ENCODE assay signal across 8 mouse cellular contexts in genomic region chr9:44396684-44397411, GRCm38 (mm10). TPM values are rescaled to one million over a fixed set of nuclear protein-coding genes. Genes with fewer than 3 reads are reported as not detected.
A peak's percentile ranks its signal among the peaks of the same experiment; 100 is the strongest.
DNase-seq lines count a peak whose midpoint lies in the region; ATAC-seq and TF ChIP-seq lines count a peak whose summit lies in the region.

TSS of gene Slc37a4 (plus strand) at chr9:44396852.

- no peak for TF ChIP-seq CTCF in bone marrow, adult 2 months (IDR thresholded peaks at IDR 0.05; ENCODE audit: control insufficient read depth, insufficient read depth, low read length)
- TF ChIP-seq CTCF in midbrain, postnatal 0 days (IDR thresholded peaks at IDR 0.05) = peak; percentile 37

- H3K4me1 ChIP-seq in bone marrow, adult 2 months (ENCODE audit: control insufficient read depth, insufficient read depth, low read length) = no peaks in the 10 kb centered on the region; the same call in 1 of the 2 replicates
- H3K4me1 ChIP-seq in embryonic facial prominence, embryonic 15.5 days = peaks cover 20% of the 10 kb centered on the region
- H3K4me1 ChIP-seq in limb, embryonic 14.5 days (ENCODE audit: control insufficient read depth, insufficient read depth, low read length) = no peaks in the 10 kb centered on the region
- peaks cover 5% of the 10 kb centered on the region; the same call in 1 of the 2 replicates for H3K4me1 ChIP-seq in midbrain, postnatal 0 days (ENCODE audit: insufficient read depth, low read length)

- peak; percentile 100 for DNase-seq in 416B (ENCODE audit: low read depth)
- peak; percentile 95 for DNase-seq in heart, adult 8-10 months (ENCODE audit: low spot score)
- peak; percentile 99 for DNase-seq in kidney, adult 9 months
- DNase-seq in limb, embryonic 14.5 days (ENCODE audit: low spot score) = peak; percentile 93
- DNase-seq in midbrain, postnatal 0 days (ENCODE audit: low spot score) = peak; percentile 99
- peak; percentile 87 to 88 for DNase-seq in spleen, postnatal 14 days (ENCODE audit: low spot score in 2 of 2)

- no peaks in the 10 kb centered on the region for H3K9me3 ChIP-seq in embryonic facial prominence, embryonic 15.5 days (replicated peaks)
- no peaks in the 10 kb centered on the region for H3K9me3 ChIP-seq in limb, embryonic 14.5 days (ENCODE audit: control insufficient read depth, low read length)
- H3K9me3 ChIP-seq in midbrain, postnatal 0 days (ENCODE audit: low read length) = no peaks in the 10 kb centered on the region

- under 1% methylated on average over 43 of the region's 43 CpGs for WGBS in bone marrow, adult 2 months
- under 1% methylated on average over 43 of the region's 43 CpGs for WGBS in embryonic facial prominence, embryonic 15.5 days
- under 1% methylated on average over 32 of the region's 43 CpGs for WGBS in limb, embryonic 14.5 days
- WGBS in midbrain, postnatal 0 days = under 1% methylated on average over 43 of the region's 43 CpGs

- peak; percentile 98 for ATAC-seq in embryonic facial prominence, embryonic 15.5 days (ENCODE audit: insufficient number of reproducible peaks, low FRiP score, low TSS enrichment, low read depth)
- ATAC-seq in limb, embryonic 14.5 days (ENCODE audit: low FRiP score, low read depth) = peak; percentile 96
- peak; percentile 97 for ATAC-seq in midbrain, postnatal 0 days (ENCODE audit: low FRiP score)

- H3K9ac ChIP-seq in embryonic facial prominence, embryonic 15.5 days = peak within 1 kb of the TSS; percentile 83
- H3K9ac ChIP-seq in limb, embryonic 14.5 days (ENCODE audit: low read depth, low read length, severe bottlenecking) = peak within 1 kb of the TSS; percentile 73
- H3K9ac ChIP-seq in midbrain, postnatal 0 days (replicated peaks; ENCODE audit: low read length, poor library complexity, severe bottlenecking) = peak within 1 kb of the TSS; percentile 80

- peak; percentile 98 for TF ChIP-seq POLR2A in bone marrow, adult 2 months (IDR thresholded peaks at IDR 0.05; ENCODE audit: borderline replicate concordance, control insufficient read depth, low read depth, low read length)
- peak; percentile 62; the same call in 1 of the 2 replicates for TF ChIP-seq POLR2A in limb, embryonic 14.5 days (IDR thresholded peaks at IDR 0.05; ENCODE audit: borderline replicate concordance, extremely low read depth, insufficient read depth, insufficient read length)

- peaks cover 31% of the 10 kb centered on the region for H3K36me3 ChIP-seq in embryonic facial prominence, embryonic 15.5 days
- peaks cover 24% of the 10 kb centered on the region for H3K36me3 ChIP-seq in limb, embryonic 14.5 days (ENCODE audit: control insufficient read depth, insufficient read depth, low read length)
- peaks cover 22% of the 10 kb centered on the region for H3K36me3 ChIP-seq in midbrain, postnatal 0 days (ENCODE audit: insufficient read depth, low read length)

- H3K27ac ChIP-seq in bone marrow, adult 2 months (ENCODE audit: control insufficient read depth, insufficient read depth, low read depth, low read length, poor library complexity) = peak within 1 kb of the TSS; percentile 73
- H3K27ac ChIP-seq in embryonic facial prominence, embryonic 15.5 days (replicated peaks) = peak within 1 kb of the TSS; percentile 76
- peak within 1 kb of the TSS; percentile 52 for H3K27ac ChIP-seq in limb, embryonic 14.5 days (replicated peaks; ENCODE audit: low read depth, low read length)
- H3K27ac ChIP-seq in midbrain, postnatal 0 days (ENCODE audit: low read depth, low read length) = peak within 1 kb of the TSS; percentile 84

- H3K4me3 ChIP-seq in bone marrow, adult 2 months (replicated peaks; ENCODE audit: control insufficient read depth, low read depth, low read length) = peak within 1 kb of the TSS; percentile 77
- H3K4me3 ChIP-seq in embryonic facial prominence, embryonic 15.5 days (replicated peaks) = peak within 1 kb of the TSS; percentile 58
- peak within 1 kb of the TSS; percentile 66 for H3K4me3 ChIP-seq in limb, embryonic 14.5 days (replicated peaks; ENCODE audit: low read length)
- peak within 1 kb of the TSS; percentile 81 for H3K4me3 ChIP-seq in midbrain, postnatal 0 days (ENCODE audit: low read depth, low read length)

- H3K27me3 ChIP-seq in embryonic facial prominence, embryonic 15.5 days = no peaks in the 10 kb centered on the region
- H3K27me3 ChIP-seq in limb, embryonic 14.5 days (ENCODE audit: control insufficient read depth, insufficient read depth, low read length) = no peaks in the 10 kb centered on the region
- H3K27me3 ChIP-seq in midbrain, postnatal 0 days (ENCODE audit: insufficient read depth, low read length) = no peaks in the 10 kb centered on the region

- peak within 1 kb of the TSS; percentile 95 for H3K4me2 ChIP-seq in embryonic facial prominence, embryonic 15.5 days (replicated peaks)
- peak within 1 kb of the TSS; percentile 93 for H3K4me2 ChIP-seq in limb, embryonic 14.5 days (replicated peaks; ENCODE audit: low read depth, low read length, severe bottlenecking)
- H3K4me2 ChIP-seq in midbrain, postnatal 0 days (ENCODE audit: low read depth, low read length, poor library complexity, severe bottlenecking) = peak within 1 kb of the TSS; percentile 84

RNA-seq across cellular contexts. Expression of gene Slc37a4, which starts in this region (rescaled TPM):
- 9.8 and 16.9 TPM in 2 replicates for polyA plus RNA-seq in bone marrow, adult 2 months (2011; ENCODE audit: insufficient read depth, insufficient read length, low replicate concordance, missing spikeins)
- 17.3 and 19.8 TPM in 2 replicates for polyA plus RNA-seq in embryonic facial prominence, embryonic 15.5 days (2015; fragmentation: Nextera tagmentation; extraction: Ambion mirVana)
- 10 to 100 TPM; 22.5 to 24.5 (median 22.9) TPM for total RNA-seq in heart, adult 8-10 months (2022)
- polyA plus RNA-seq in limb, embryonic 14.5 days (2012; rRNA removed) = 17.5 and 21.6 TPM in 2 replicates
- 12.5 and 16.0 TPM in 2 replicates for polyA plus RNA-seq in limb, embryonic 14.5 days (2014; fragmentation: Nextera tagmentation; extraction: Ambion mirVana)
- 70.7 and 99.6 TPM in 2 replicates for total RNA-seq in midbrain, postnatal 0 days (2014; rRNA removed)
- polyA plus RNA-seq in midbrain, postnatal 0 days (2015; fragmentation: Nextera tagmentation; extraction: Ambion mirVana) = 35.9 and 42.2 TPM in 2 replicates

Comparison
In these comparisons a context has a peak if more than half of its experiments do, and no peak if none do; other contexts are left out.
1. Peak in every context shown above with its lines: DNase-seq, ATAC-seq, H3K4me3 ChIP-seq and H3K27ac ChIP-seq.